Mouse (Mus musculus) midbrain, postnatal 0 days (tissue): Measurements from ENCODE around the gene Gnat1. TPM values are rescaled to one million over a fixed set of nuclear protein-coding genes. Genes with fewer than 3 reads are reported as not detected.

Experiments used
- ATAC-seq: fragments of 200-750 bp; cut with Nextera tagmentation; 2 replicates; pipeline ENCODE4 v1.8.0; 2017; ENCODE audit warnings: moderate number of reproducible peaks, mild to moderate bottlenecking, moderate TSS enrichment, moderate library complexity; ENCODE audit not compliant: low FRiP score
- DNase-seq: peaks from one replicate; pipeline ENCODE4 v3.0.0-alpha.2; 2015; ENCODE audit warnings: low spot score
- H3K27ac ChIP-seq: fragments of 300-500 bp; sonication (generic); 2 replicates; pipeline ENCODE4 v1.5.1; 2014; ENCODE audit warnings: low read depth, mild to moderate bottlenecking, low read length, mixed read lengths
- H3K27me3 ChIP-seq: fragments of 300-500 bp; sonication (generic); 2 replicates; pipeline ENCODE4 v1.6.1; 2014; ENCODE audit warnings: low read length, control low read depth, mixed read lengths; ENCODE audit not compliant: insufficient read depth
- H3K36me3 ChIP-seq: fragments of 300-500 bp; sonication (generic); 2 replicates; pipeline ENCODE4 v1.6.1; 2014; ENCODE audit warnings: low read length, control low read depth, mixed read lengths; ENCODE audit not compliant: insufficient read depth
- H3K4me1 ChIP-seq: fragments of 300-500 bp; sonication (generic); 2 replicates; pipeline ENCODE4 v1.6.1; 2014; ENCODE audit warnings: mild to moderate bottlenecking, control low read depth, antibody characterized with exemption, low read length, mixed read lengths; ENCODE audit not compliant: insufficient read depth
- H3K4me2 ChIP-seq: fragments of 300-500 bp; sonication (generic); 2 replicates; pipeline ENCODE4 v1.6.1; 2014; ENCODE audit warnings: low read depth, mild to moderate bottlenecking, low read length, mixed read lengths; ENCODE audit not compliant: poor library complexity, severe bottlenecking
- H3K4me3 ChIP-seq: fragments of 300-500 bp; sonication (generic); 2 replicates; pipeline ENCODE4 v1.5.1; 2014; ENCODE audit warnings: low read depth, mild to moderate bottlenecking, low read length, moderate library complexity
- H3K9ac ChIP-seq: fragments of 300-500 bp; sonication (generic); replicated peaks from 2 replicates; pipeline ENCODE4 v1.6.1; 2014; ENCODE audit warnings: mild to moderate bottlenecking, low read length, moderate library complexity, mixed read lengths; ENCODE audit not compliant: poor library complexity, severe bottlenecking
- H3K9me3 ChIP-seq: fragments of 300-500 bp; sonication (generic); 2 replicates; pipeline ENCODE4 v1.6.1; 2016; ENCODE audit warnings: low read length, control low read depth
- CTCF ChIP-seq: IDR thresholded peaks from 2 replicates; pipeline ENCODE4 v1.5.1; 2016; ENCODE audit warnings: antibody characterized with exemption, mild to moderate bottlenecking
- WGBS: fragments of 180-500 bp; shearing (Covaris S2); extraction: QIAGEN DNeasy Blood & Tissue Kit; methylation state at CpG from one replicate; pipeline ENCODE4 v1.1.7; 2014; 5-methylcytosine and 5-hydroxymethylcytosine counted together
- polyA plus RNA-seq: library from polyadenylated mRNA; unstranded; fragments of >200 nt; fragmentation: Nextera tagmentation; extraction: Ambion mirVana; gene quantifications from 2 replicates; pipeline ENCODE4 v1.2.1, GENCODE M21; 2015
- total RNA-seq: library from RNA; depleted of rRNA; stranded (reverse); fragments of >200 nt; gene quantifications from 2 replicates; pipeline ENCODE4 v1.2.3, GENCODE M21; 2014

Gene Gnat1
- total and polyA plus RNA-seq, 2 experiments from 2014 or later, result 0.55 to 2.6 TPM

GRCm38 (mm10) chr9:107668916-107669315 lies 10.6 kb downstream of the Gnat1 start:
- WGBS, result 74% methylated on average over 3 of the region's 3 CpGs
- H3K27ac ChIP-seq, result no peak overlapping the region

GRCm38 (mm10) chr9:107668011-107668410 lies 11.5 kb downstream of the Gnat1 start:
- ATAC-seq (no peak), DNase-seq (no peak)
- Histone ChIP-seq H3K4me3 (no peak overlapping the region), H3K9me3 (no peaks in the 10 kb centered on the region), H3K4me1 (peaks cover 5% of the 10 kb centered on the region), H3K27ac (no peak overlapping the region), H3K36me3 (no peaks in the 10 kb centered on the region), H3K9ac (no peak overlapping the region), H3K27me3 (peaks cover 7% of the 10 kb centered on the region), H3K4me2 (peak overlapping the region; percentile 62; the same call in 1 of the 2 replicates)
- TF ChIP-seq CTCF, result no peak
- 35% methylated on average over 8 of the region's 8 CpGs for WGBS

More at GRCm38 (mm10) chr9:107668916-107669315, 10.6 kb downstream of the Gnat1 start:
- Histone ChIP-seq H3K4me2 (no peak overlapping the region), H3K9ac (no peak overlapping the region), H3K36me3 (no peaks in the 10 kb centered on the region), H3K4me3 (no peak overlapping the region), H3K4me1 (no peaks in the 10 kb centered on the region; the same call in 1 of the 2 replicates), H3K27me3 (peaks cover 7% of the 10 kb centered on the region), H3K9me3 (no peaks in the 10 kb centered on the region)
- DNase-seq (no peak), ATAC-seq (no peak)
- no peak for TF ChIP-seq CTCF

GRCm38 (mm10) chr9:107667219-107667618 lies 12.3 kb downstream of the Gnat1 start:
- Histone ChIP-seq H3K9ac (peak overlapping the region; percentile 60), H3K4me1 (peaks cover 5% of the 10 kb centered on the region), H3K27ac (peak overlapping the region; percentile 65), H3K4me2 (peak overlapping the region; percentile 62), H3K36me3 (no peaks in the 10 kb centered on the region), H3K4me3 (peak overlapping the region; percentile 41), H3K9me3 (no peaks in the 10 kb centered on the region), H3K27me3 (peaks cover 7% of the 10 kb centered on the region)
- under 1% methylated on average over 24 of the region's 24 CpGs for WGBS
- DNase-seq, result peak; percentile 52
- no peak for TF ChIP-seq CTCF
- peak; percentile 81 for ATAC-seq

- DNase-seq (no peak), ATAC-seq (no peak)
- Histone ChIP-seq H3K4me3 (peak overlapping the region; percentile 41), H3K9ac (peak overlapping the region; percentile 60), H3K4me2 (peak overlapping the region; percentile 62), H3K9me3 (no peaks in the 10 kb centered on the region), H3K36me3 (no peaks in the 10 kb centered on the region), H3K27me3 (peaks cover 7% of the 10 kb centered on the region), H3K27ac (peak overlapping the region; percentile 65), H3K4me1 (peaks cover 5% of the 10 kb centered on the region)
- TF ChIP-seq CTCF, result no peak
- WGBS, result under 1% methylated on average over 30 of the region's 30 CpGs
Observed at GRCm38 (mm10) chr9:107666751-107667205, 12.7 kb downstream of the Gnat1 start.

DNA sequence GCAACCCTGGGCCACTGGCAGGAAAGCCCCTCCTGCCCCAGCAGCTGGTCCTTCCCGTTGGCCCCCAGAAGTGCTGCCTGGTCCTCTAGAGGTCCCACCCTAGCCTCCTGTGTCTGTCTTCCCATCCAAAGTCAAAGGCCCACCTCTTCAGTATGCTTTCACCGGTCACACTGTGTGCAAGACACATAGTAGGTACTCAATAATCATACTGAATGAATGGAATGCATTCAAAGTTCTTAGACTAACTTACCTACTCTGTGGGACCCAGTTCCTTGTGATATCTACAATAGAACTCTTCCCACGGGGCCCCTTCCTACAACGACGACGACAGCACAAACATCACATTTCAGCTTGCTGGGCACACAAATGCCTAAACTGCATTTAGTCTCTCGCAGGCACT lies 14.2 kb downstream of the Gnat1 start:
- H3K9me3 ChIP-seq, result no peaks in the 10 kb centered on the region
- H3K4me2 ChIP-seq, result peak overlapping the region; percentile 62
- no peak overlapping the region for H3K27ac ChIP-seq
- H3K27me3 ChIP-seq, result peaks cover 7% of the 10 kb centered on the region
- DNase-seq (no peak), ATAC-seq (no peak)
- no peaks in the 10 kb centered on the region for H3K36me3 ChIP-seq
- no peak overlapping the region for H3K9ac ChIP-seq
- 82% methylated on average over 7 of the region's 7 CpGs for WGBS
- H3K4me1 ChIP-seq, result peaks cover 8% of the 10 kb centered on the region
- no peak for TF ChIP-seq CTCF
- H3K4me3 ChIP-seq, result peak overlapping the region; percentile 41; the same call in 1 of the 2 replicates

DNA sequence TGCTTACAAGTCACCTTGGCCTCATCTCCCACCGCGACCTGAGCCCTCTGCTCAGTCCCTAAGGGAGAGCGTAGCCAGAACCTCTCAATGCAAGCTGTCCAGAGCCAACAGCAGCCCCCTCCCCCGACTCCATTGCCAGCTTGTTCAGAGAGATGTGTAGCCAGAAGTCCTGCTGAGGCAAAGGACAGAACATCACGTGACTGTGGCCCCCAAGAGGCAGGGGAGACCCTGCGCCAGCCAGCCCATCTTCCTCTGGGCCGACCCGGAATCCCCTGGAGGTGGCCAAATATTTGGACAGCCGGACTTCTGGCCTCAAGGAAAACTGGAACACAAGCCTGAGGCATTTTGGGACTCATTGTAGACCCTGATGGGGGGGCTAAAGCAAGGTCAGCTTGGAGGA lies 16.0 kb downstream of the Gnat1 start:
- Histone ChIP-seq H3K4me2 (0 out of 2 replicates have a peak overlapping the region, but pooled peaks have one; percentile 13), H3K27me3 (peaks cover 7% of the 10 kb centered on the region), H3K36me3 (no peaks in the 10 kb centered on the region), H3K27ac (no peak overlapping the region), H3K4me1 (peaks cover 8% of the 10 kb centered on the region), H3K9me3 (no peaks in the 10 kb centered on the region), H3K4me3 (no peak overlapping the region), H3K9ac (no peak overlapping the region)
- WGBS, result 49% methylated on average over 9 of the region's 9 CpGs
- ATAC-seq (no peak; the same call in 1 of the 2 replicates), DNase-seq (peak; percentile 48)
- no peak for TF ChIP-seq CTCF
